Mouse (Mus musculus) ES-E14 (cell line): ENCODE results near the gene Pou3f1.

ENCODE experiments used
- CHD2 ChIP-seq: IDR thresholded peaks from 2 replicates; pipeline ENCODE4 v1.6.1; 2014; ENCODE audit warnings: mild to moderate bottlenecking, low read depth, low read length, inconsistent platforms
- HCFC1 ChIP-seq: IDR thresholded peaks from 2 replicates; pipeline ENCODE4 v1.6.1; 2012; ENCODE audit warnings: low read length, inconsistent platforms, borderline replicate concordance; ENCODE audit not compliant: insufficient read depth
- MAFK ChIP-seq: IDR thresholded peaks from 2 replicates; pipeline ENCODE4 v1.6.1; 2014; ENCODE audit warnings: mild to moderate bottlenecking, low read depth, low read length, inconsistent platforms; ENCODE audit not compliant: insufficient read depth
- ZC3H11A ChIP-seq: IDR thresholded peaks from 2 replicates; pipeline ENCODE4 v1.6.1; 2012; ENCODE audit warnings: low read depth, mild to moderate bottlenecking, inconsistent platforms, low read length, borderline replicate concordance
- ZNF384 ChIP-seq: IDR thresholded peaks from 2 replicates; pipeline ENCODE4 v1.6.1; 2012; ENCODE audit warnings: low read depth, low read length, inconsistent platforms

GRCm38 (mm10) chr4:124694572-124694971 is 38.0 kb downstream of the Pou3f1 start:
- TF ChIP-seq ZNF384 (no peak), CHD2 (no peak), ZC3H11A (no peak), MAFK (no peak), HCFC1 (no peak)
